Mouse (Mus musculus) liver, postnatal 0 days (tissue): Measurements from ENCODE around the gene Ggt5. TPM values are rescaled to one million over a fixed set of nuclear protein-coding genes. Genes with fewer than 3 reads are reported as not detected.
A peak's percentile ranks its signal among the peaks of the same experiment; 100 is the strongest.

Source experiments
- ATAC-seq: fragments of 200-750 bp; cut with Nextera tagmentation; 2 replicates; pipeline ENCODE4 v1.8.0; 2017; ENCODE audit warnings: mild to moderate bottlenecking, moderate library complexity
- DNase-seq: peaks from one replicate; pipeline ENCODE4 v3.0.0-alpha.2; 2016
- H3K27ac ChIP-seq: fragments of 300-500 bp; sonication (generic); 2 replicates; pipeline ENCODE4 v1.5.1; 2014; ENCODE audit warnings: antibody characterized with exemption, moderate library complexity, mild to moderate bottlenecking, low read depth
- H3K27me3 ChIP-seq: fragments of 300-500 bp; sonication (generic); 2 replicates; pipeline ENCODE4 v1.6.1; 2014; ENCODE audit warnings: low read length, control low read depth, mixed read lengths; ENCODE audit not compliant: insufficient read depth
- H3K36me3 ChIP-seq: fragments of 300-500 bp; sonication (generic); replicated peaks from 2 replicates; pipeline ENCODE4 v1.6.1; 2014; ENCODE audit warnings: mild to moderate bottlenecking, control low read depth, low read length, moderate library complexity, mixed read lengths; ENCODE audit not compliant: insufficient read depth
- H3K4me1 ChIP-seq: fragments of 300-500 bp; sonication (generic); 2 replicates; pipeline ENCODE4 v1.6.1; 2014; ENCODE audit warnings: antibody characterized with exemption, mild to moderate bottlenecking, control low read depth; ENCODE audit not compliant: insufficient read depth
- H3K4me2 ChIP-seq: fragments of 300-500 bp; sonication (generic); 2 replicates; pipeline ENCODE4 v1.6.1; 2014; ENCODE audit warnings: low read depth, mild to moderate bottlenecking, low read length, moderate library complexity, mixed read lengths
- H3K4me3 ChIP-seq: fragments of 300-500 bp; sonication (generic); 2 replicates; pipeline ENCODE4 v1.5.1; 2014; ENCODE audit warnings: low read depth, low read length
- H3K9ac ChIP-seq: fragments of 300-500 bp; sonication (generic); replicated peaks from 2 replicates; pipeline ENCODE4 v1.6.1; 2014; ENCODE audit warnings: mild to moderate bottlenecking, moderate library complexity
- H3K9me3 ChIP-seq: fragments of 300-500 bp; sonication (generic); 2 replicates; pipeline ENCODE4 v1.6.1; 2016; ENCODE audit warnings: mild to moderate bottlenecking, control low read depth, low read length, mixed read lengths
- CTCF ChIP-seq: sonication (generic); IDR thresholded peaks from 2 replicates; pipeline ENCODE4 v1.5.1; 2016; ENCODE audit warnings: antibody characterized with exemption, low read depth
- EP300 ChIP-seq: IDR thresholded peaks from 2 replicates; pipeline ENCODE4 v1.6.1; 2016; ENCODE audit warnings: antibody characterized with exemption, low read depth, mild to moderate bottlenecking
- WGBS: fragments of 180-500 bp; shearing (Covaris S2); extraction: QIAGEN DNeasy Blood & Tissue Kit; methylation state at CpG from one replicate; pipeline ENCODE4 v1.1.7; 2014; ENCODE audit not compliant: insufficient replicate concordance; 5-methylcytosine and 5-hydroxymethylcytosine counted together
- polyA plus RNA-seq: library from polyadenylated mRNA; unstranded; fragments of >200 nt; fragmentation: Nextera tagmentation; extraction: Ambion mirVana; gene quantifications from 2 replicates; pipeline ENCODE4 v1.2.1, GENCODE M21; 2015

Gene Ggt5
- polyA plus RNA-seq, 1 experiment from 2014 or later = 1.4 TPM

- H3K4me3 ChIP-seq = no peak overlapping the region
- H3K4me2 ChIP-seq = no peak overlapping the region
- TF ChIP-seq EP300 (no peak), CTCF (no peak)
- no peak overlapping the region for H3K27ac ChIP-seq
- DNase-seq (no peak), ATAC-seq (0 out of 2 replicates have a peak, but pooled peaks have one; percentile 12)
- peaks cover 6% of the 10 kb centered on the region; the same call in 1 of the 2 replicates for H3K4me1 ChIP-seq
- H3K9ac ChIP-seq = no peak overlapping the region
- no peaks in the 10 kb centered on the region for H3K36me3 ChIP-seq
- 80% methylated on average over 1 of the region's 1 CpGs for WGBS
- H3K9me3 ChIP-seq = no peaks in the 10 kb centered on the region
- H3K27me3 ChIP-seq = no peaks in the 10 kb centered on the region
Observed at GRCm38 (mm10) chr10:75586553-75586879, 2.6 kb upstream of the Ggt5 start.

DNA sequence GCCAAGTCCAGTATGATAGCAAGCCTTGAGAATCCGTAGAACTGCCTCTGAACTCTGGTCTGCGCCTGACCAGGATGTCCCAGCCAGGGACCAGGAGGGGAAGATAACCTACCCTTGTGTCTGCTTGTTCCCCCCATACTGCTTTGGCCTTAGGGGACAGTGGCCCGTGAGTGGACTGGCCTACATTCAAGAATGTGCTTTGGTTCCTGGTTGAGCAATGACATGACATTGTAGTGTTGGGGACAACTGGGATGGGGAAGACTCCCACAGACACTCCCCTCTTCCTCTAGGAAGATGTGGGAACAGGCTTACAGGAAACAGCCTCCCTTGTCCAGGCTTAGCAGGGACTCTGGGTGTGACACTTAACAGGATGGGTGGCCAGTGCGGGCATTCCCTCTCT lies 1.4 kb upstream of the Ggt5 start:
- ATAC-seq = no peak
- no peaks in the 10 kb centered on the region for H3K27me3 ChIP-seq
- H3K36me3 ChIP-seq = no peaks in the 10 kb centered on the region
- H3K9me3 ChIP-seq = no peaks in the 10 kb centered on the region
- DNase-seq = no peak
- H3K9ac ChIP-seq = no peak overlapping the region
- 73% methylated on average over 4 of the region's 4 CpGs for WGBS
- H3K4me1 ChIP-seq = peaks cover 6% of the 10 kb centered on the region; the same call in 1 of the 2 replicates
- TF ChIP-seq EP300 (no peak), CTCF (no peak)
- H3K4me3 ChIP-seq = no peak overlapping the region
- no peak overlapping the region for H3K4me2 ChIP-seq
- H3K27ac ChIP-seq = no peak overlapping the region

DNA sequence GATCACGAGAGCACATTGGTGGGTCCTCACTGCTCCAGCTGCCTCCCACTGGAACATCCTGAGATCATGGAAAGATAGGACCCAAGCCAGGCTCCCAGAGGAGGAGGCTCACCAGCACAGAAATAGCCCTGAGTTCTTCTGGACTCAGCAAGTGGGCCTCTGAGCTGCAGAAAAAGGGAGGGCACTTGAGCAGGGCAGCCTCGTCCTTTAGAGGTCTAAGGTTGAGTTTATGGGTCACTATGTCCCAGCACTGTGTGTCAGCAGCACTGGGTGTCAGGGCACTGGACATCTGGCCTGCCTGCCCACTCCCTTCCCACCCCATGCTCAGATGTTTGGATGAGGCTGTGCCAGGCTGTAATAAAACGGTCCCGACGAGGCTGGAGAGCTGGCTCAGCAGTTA lies 804 bp upstream of the Ggt5 start:
- no peak overlapping the region for H3K27ac ChIP-seq
- H3K4me1 ChIP-seq = peaks cover 6% of the 10 kb centered on the region; the same call in 1 of the 2 replicates
- no peaks in the 10 kb centered on the region for H3K36me3 ChIP-seq
- no peaks in the 10 kb centered on the region for H3K9me3 ChIP-seq
- 65% methylated on average over 5 of the region's 5 CpGs for WGBS
- H3K4me3 ChIP-seq = no peak overlapping the region
- no peaks in the 10 kb centered on the region for H3K27me3 ChIP-seq
- no peak for TF ChIP-seq CTCF
- TF ChIP-seq EP300 = no peak
- DNase-seq = no peak
- no peak for ATAC-seq
- H3K9ac ChIP-seq = no peak overlapping the region
- no peak overlapping the region for H3K4me2 ChIP-seq

DNA sequence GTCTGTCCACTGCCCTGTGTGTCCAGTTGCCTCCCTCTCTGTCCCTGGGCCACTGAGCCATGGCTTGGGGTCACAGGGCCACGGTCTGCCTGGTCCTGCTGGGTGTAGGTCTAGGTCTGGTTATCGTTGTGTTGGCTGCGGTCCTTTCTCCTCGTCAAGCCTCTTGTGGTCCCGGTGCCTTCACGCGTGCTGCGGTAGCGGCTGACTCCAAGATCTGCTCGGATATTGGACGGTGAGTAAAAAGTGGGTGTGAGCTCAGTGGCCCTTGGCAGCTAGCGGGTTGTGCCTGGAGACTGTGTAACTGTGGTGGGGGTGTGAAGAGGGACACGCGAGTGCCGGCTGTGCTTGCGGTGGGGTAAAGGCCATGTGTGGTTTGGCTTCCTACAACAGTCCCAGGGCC lies 511 bp downstream of the Ggt5 start:
- WGBS = 54% methylated on average over 16 of the region's 16 CpGs
- ATAC-seq = no peak
- Histone ChIP-seq H3K4me1 (peaks cover 6% of the 10 kb centered on the region; the same call in 1 of the 2 replicates), H3K36me3 (no peaks in the 10 kb centered on the region), H3K4me3 (peak overlapping the region; percentile 3; the same call in 1 of the 2 replicates), H3K9ac (no peak overlapping the region), H3K27ac (peak overlapping the region; percentile 26; the same call in 1 of the 2 replicates), H3K27me3 (no peaks in the 10 kb centered on the region), H3K9me3 (no peaks in the 10 kb centered on the region), H3K4me2 (peak overlapping the region; percentile 27)
- no peak for DNase-seq
- TF ChIP-seq CTCF = no peak
- TF ChIP-seq EP300 = no peak

DNA sequence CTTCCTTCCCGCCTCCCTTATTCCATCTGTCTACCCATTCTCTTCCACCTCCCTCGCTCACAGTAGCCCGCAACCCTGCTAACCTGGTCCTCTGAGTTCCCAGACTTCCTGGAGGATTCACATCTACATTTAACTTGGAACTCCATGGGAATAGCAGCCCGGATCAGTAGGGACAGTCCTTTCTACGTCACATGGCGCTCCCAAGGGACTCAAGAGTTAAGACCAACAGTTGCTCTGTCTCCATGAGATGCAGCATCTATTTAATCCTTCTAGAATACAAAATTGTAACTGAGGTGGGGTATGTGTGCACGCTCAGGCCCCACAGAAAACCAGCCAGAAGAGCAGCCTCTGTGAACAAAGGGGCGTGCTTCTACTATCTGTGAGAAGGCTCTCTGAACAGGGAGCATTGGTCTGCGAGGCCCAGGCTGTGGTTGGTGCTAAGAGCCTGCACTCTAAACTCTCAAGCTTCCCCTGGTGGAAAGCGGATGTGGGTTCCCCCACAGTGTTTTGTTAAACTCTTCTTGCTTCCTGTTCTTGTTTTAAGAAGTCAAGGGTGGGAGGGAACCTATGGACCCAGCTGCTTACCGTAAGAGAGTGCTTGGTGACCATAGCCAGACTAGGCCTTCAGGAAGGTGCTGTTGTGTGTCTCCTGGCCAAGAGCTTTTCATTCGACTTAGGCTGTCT lies 2.2 kb downstream of the Ggt5 start:
- Histone ChIP-seq H3K4me3 (0 out of 2 replicates have a peak overlapping the region, but pooled peaks have one; percentile 0), H3K4me2 (peak overlapping the region; percentile 50), H3K9me3 (no peaks in the 10 kb centered on the region), H3K9ac (peak overlapping the region; percentile 28; the same call in 1 of the 2 replicates), H3K27ac (peak overlapping the region; percentile 87), H3K27me3 (no peaks in the 10 kb centered on the region), H3K4me1 (peaks cover 6% of the 10 kb centered on the region; the same call in 1 of the 2 replicates), H3K36me3 (no peaks in the 10 kb centered on the region)
- 42% methylated on average over 12 of the region's 12 CpGs for WGBS
- peak; percentile 36; the same call in 1 of the 2 replicates for TF ChIP-seq EP300
- TF ChIP-seq CTCF = no peak
- DNase-seq (peak; percentile 69), ATAC-seq (peak; percentile 64)

GRCm38 (mm10) chr10:75592585-75592984 lies 3.4 kb downstream of the Ggt5 start:
- H3K27me3 ChIP-seq = no peaks in the 10 kb centered on the region
- no peak overlapping the region for H3K9ac ChIP-seq
- H3K4me2 ChIP-seq = peak overlapping the region; percentile 19; the same call in 1 of the 2 replicates
- H3K4me1 ChIP-seq = peaks cover 6% of the 10 kb centered on the region; the same call in 1 of the 2 replicates
- no peaks in the 10 kb centered on the region for H3K36me3 ChIP-seq
- DNase-seq (no peak), ATAC-seq (no peak)
- H3K27ac ChIP-seq = peak overlapping the region; percentile 87
- no peak for TF ChIP-seq EP300
- no peak for TF ChIP-seq CTCF
- no peaks in the 10 kb centered on the region for H3K9me3 ChIP-seq
- H3K4me3 ChIP-seq = 0 out of 2 replicates have a peak overlapping the region, but pooled peaks have one; percentile 0
- WGBS = 67% methylated on average over 7 of the region's 7 CpGs
